ENCODE assay signal across 11 mouse cellular contexts in the genomic region with DNA sequence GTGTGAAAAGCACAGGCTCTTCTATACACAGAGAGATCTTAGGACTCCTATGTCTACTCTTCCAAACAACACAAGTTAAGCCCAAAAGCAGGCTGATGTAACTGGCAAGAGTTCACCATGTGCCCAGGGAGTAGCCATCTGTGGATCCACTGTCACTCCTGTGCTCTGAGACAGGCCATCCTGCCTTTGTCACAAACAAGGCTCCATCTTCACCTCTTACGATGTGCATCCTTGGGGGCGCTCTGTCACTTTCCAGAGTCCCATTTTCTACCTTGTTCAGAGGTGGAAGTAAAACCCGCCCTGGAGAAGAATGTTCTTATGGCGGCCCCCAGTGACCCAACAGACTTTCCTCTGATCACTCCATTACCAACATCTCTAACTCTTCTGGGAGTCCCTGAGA. TPM values are rescaled to one million over a fixed set of nuclear protein-coding genes. Genes with fewer than 3 reads are reported as not detected.
DNase-seq lines count a peak whose midpoint lies in the region; ATAC-seq and TF ChIP-seq lines count a peak whose summit lies in the region.
"Had no signal": no experiment of that assay in that cellular context is flagged by ENCODE, and none has a peak within 500 bp of the region (broad histone marks: within the 10 kb centered on the region; RNA-seq: fewer than 3 reads in every experiment).

No protein-coding gene starts in this region.

- peak overlapping the region; percentile 81 for H3K4me2 ChIP-seq in hindbrain, embryonic 13.5 days
- H3K4me2 ChIP-seq in liver, postnatal 0 days (ENCODE audit: low read depth, low read length), result peak overlapping the region; percentile 78; the same call in 1 of the 2 replicates

- peak overlapping the region; percentile 72 for H3K4me3 ChIP-seq in G1E (ENCODE audit: low read depth, low read length)
- H3K4me3 ChIP-seq in hindbrain, embryonic 13.5 days, result peak overlapping the region; percentile 50
- no peak overlapping the region for H3K4me3 ChIP-seq in liver, postnatal 0 days (ENCODE audit: low read depth, low read length)

- WGBS in hindbrain, embryonic 13.5 days, result under 1% methylated on average over 4 of the region's 4 CpGs
- WGBS in liver, postnatal 0 days (ENCODE audit: insufficient replicate concordance), result 4% methylated on average over 4 of the region's 4 CpGs

- peaks cover 66% of the 10 kb centered on the region for H3K4me1 ChIP-seq in G1E (ENCODE audit: insufficient read depth, low read depth, low read length)
- H3K4me1 ChIP-seq in hindbrain, embryonic 13.5 days (replicated peaks), result peaks cover 39% of the 10 kb centered on the region
- H3K4me1 ChIP-seq in liver, postnatal 0 days (ENCODE audit: insufficient read depth), result peaks cover 10% of the 10 kb centered on the region

- no peak for TF ChIP-seq EP300 in liver, postnatal 0 days (IDR thresholded peaks at IDR 0.05; ENCODE audit: low read depth)

- no peak for ATAC-seq in G1E (ENCODE audit: extremely low read depth, insufficient number of reproducible peaks, low FRiP score, poor library complexity, severe bottlenecking)
- 0 out of 2 replicates have a peak, but pooled peaks have one; percentile 29 for ATAC-seq in hindbrain, embryonic 13.5 days (ENCODE audit: low FRiP score)
- ATAC-seq in liver, postnatal 0 days, result no peak

- no peak for TF ChIP-seq CTCF in G1E (IDR thresholded peaks at IDR 0.05; ENCODE audit: low read depth, low read length)
- no peak for TF ChIP-seq CTCF in brain, embryonic 14.5 days (IDR thresholded peaks at IDR 0.05; ENCODE audit: borderline replicate concordance, extremely low read depth, insufficient read depth, insufficient read length)
- no peak for TF ChIP-seq CTCF in liver, postnatal 0 days (IDR thresholded peaks at IDR 0.05; ENCODE audit: low read depth)

- H3K27me3 ChIP-seq in G1E (ENCODE audit: insufficient read depth, low read length), result no peaks in the 10 kb centered on the region
- H3K27me3 ChIP-seq in hindbrain, embryonic 13.5 days, result peaks cover 67% of the 10 kb centered on the region
- peaks cover 57% of the 10 kb centered on the region for H3K27me3 ChIP-seq in liver, postnatal 0 days (ENCODE audit: insufficient read depth, low read length)

- no peak for DNase-seq in G1E (ENCODE audit: low spot score)
- DNase-seq in brain, embryonic 14.5 days (ENCODE audit: low read depth), result peak; percentile 57
- no peak for DNase-seq in liver, postnatal 0 days
- no peak for DNase-seq in spleen, postnatal 36 days (ENCODE audit: low spot score in 2 of 2)
- DNase-seq in adrenal gland, adult 2 months, result no peak
- no peak for DNase-seq in adrenal gland, postnatal 36 days
- DNase-seq in lung, postnatal 36 days, result no peak
- DNase-seq: spleen, adult 18-20 months had no signal

- peaks cover 50% of the 10 kb centered on the region for H3K36me3 ChIP-seq in G1E (replicated peaks)
- H3K36me3 ChIP-seq in hindbrain, embryonic 13.5 days, result no peaks in the 10 kb centered on the region
- no peaks in the 10 kb centered on the region for H3K36me3 ChIP-seq in liver, postnatal 0 days (replicated peaks; ENCODE audit: insufficient read depth, low read length)

- TF ChIP-seq POLR2A in brain, embryonic 14.5 days (IDR thresholded peaks at IDR 0.05; ENCODE audit: borderline replicate concordance, extremely low read depth, insufficient read depth, insufficient read length, poor library complexity, severe bottlenecking), result no peak

- peak overlapping the region; percentile 44 for H3K27ac ChIP-seq in hindbrain, embryonic 13.5 days
- no peak overlapping the region for H3K27ac ChIP-seq in liver, postnatal 0 days (ENCODE audit: low read depth)

- no peaks in the 10 kb centered on the region; the same call in 1 of the 2 replicates for H3K9me3 ChIP-seq in G1E (replicated peaks)
- no peaks in the 10 kb centered on the region for H3K9me3 ChIP-seq in hindbrain, embryonic 13.5 days
- no peaks in the 10 kb centered on the region for H3K9me3 ChIP-seq in liver, postnatal 0 days (ENCODE audit: low read length)

- H3K9ac ChIP-seq in hindbrain, embryonic 13.5 days, result 0 out of 2 replicates have a peak overlapping the region, but pooled peaks have one; percentile 72
- no peak overlapping the region for H3K9ac ChIP-seq in liver, postnatal 0 days (replicated peaks)

RNA-seq across cellular contexts. Expression of gene Fgf15, which starts 1.6 kb away (rescaled TPM):
- total RNA-seq in G1E (2014; fragmentation: Nextera tagmentation), result 121 and 129 TPM in 2 replicates
- 34.6 and 38.9 TPM in 2 replicates for total RNA-seq in G1E (2017)
- polyA plus RNA-seq in G1E (2012), result 39.2 and 48.5 TPM in 2 replicates
- 24.6 and 28.4 TPM in 2 replicates for polyA plus RNA-seq in brain, embryonic 14.5 days (2012; rRNA removed)
- polyA plus RNA-seq in hindbrain, embryonic 13.5 days (2015; fragmentation: Nextera tagmentation; extraction: Ambion mirVana), result 40.1 and 66.5 TPM in 2 replicates
- polyA plus RNA-seq in liver, postnatal 0 days (2015; fragmentation: Nextera tagmentation; extraction: Ambion mirVana), result not detected in 2 replicates
- total RNA-seq in adrenal gland, adult 2 months (2021), result under 1 TPM in 1 of 2 experiments, not detected in 1; 0.14 TPM
- 0.07 TPM in 1 of 2 replicates, not detected in the other for polyA plus RNA-seq in adrenal gland, adult 2 months (2012; rRNA removed)
- not detected for total RNA-seq in adrenal gland, postnatal 36 days (2021)
- total RNA-seq: heart, postnatal 14 days; left cerebral cortex, postnatal 14 days had no signal

RNA-seq across cellular contexts. Expression of gene LTO1, which starts 20.2 kb away (rescaled TPM):
- total RNA-seq in G1E (2014; fragmentation: Nextera tagmentation) (13.7 and 15.2 TPM in 2 replicates), G1E (2017) (26.8 and 34.0 TPM in 2 replicates)
- polyA plus RNA-seq in G1E (2012), result 27.9 TPM in 2 replicates
- 40.7 and 42.2 TPM in 2 replicates for polyA plus RNA-seq in brain, embryonic 14.5 days (2012; rRNA removed)
- 33.8 and 38.4 TPM in 2 replicates for polyA plus RNA-seq in hindbrain, embryonic 13.5 days (2015; fragmentation: Nextera tagmentation; extraction: Ambion mirVana)
- polyA plus RNA-seq in liver, postnatal 0 days (2015; fragmentation: Nextera tagmentation; extraction: Ambion mirVana), result 6.3 and 7.0 TPM in 2 replicates
- 10 to 100 TPM; 20.5 to 27.0 TPM for total RNA-seq in adrenal gland, adult 2 months (2021)
- 7.8 and 9.5 TPM in 2 replicates for polyA plus RNA-seq in adrenal gland, adult 2 months (2012; rRNA removed)
- 10 to 100 TPM; 20.5 to 24.1 TPM for total RNA-seq in adrenal gland, postnatal 36 days (2021)

RNA-seq across cellular contexts. Expression of gene Ccnd1, which starts 45.0 kb away (rescaled TPM):
- not detected in 2 replicates for total RNA-seq in G1E (2014; fragmentation: Nextera tagmentation)
- total RNA-seq in G1E (2017), result 0.22 TPM in 1 of 2 replicates, not detected in the other
- not detected in 2 replicates for polyA plus RNA-seq in G1E (2012)
- 46.2 and 55.4 TPM in 2 replicates for polyA plus RNA-seq in brain, embryonic 14.5 days (2012; rRNA removed)
- 51.2 and 54.9 TPM in 2 replicates for polyA plus RNA-seq in hindbrain, embryonic 13.5 days (2015; fragmentation: Nextera tagmentation; extraction: Ambion mirVana)
- 10.1 TPM in 2 replicates for polyA plus RNA-seq in liver, postnatal 0 days (2015; fragmentation: Nextera tagmentation; extraction: Ambion mirVana)
- 100 to 1,000 TPM; 105 to 244 TPM for total RNA-seq in adrenal gland, adult 2 months (2021)
- 115 and 133 TPM in 2 replicates for polyA plus RNA-seq in adrenal gland, adult 2 months (2012; rRNA removed)
- 100 to 1,000 TPM; 121 to 178 TPM for total RNA-seq in adrenal gland, postnatal 36 days (2021)

RNA-seq across cellular contexts. Expression of gene Fgf4, which starts 47.5 kb away (rescaled TPM):
- not detected in 2 replicates for total RNA-seq in G1E (2014; fragmentation: Nextera tagmentation)
- total RNA-seq in G1E (2017), result not detected in 2 replicates
- not detected in 2 replicates for polyA plus RNA-seq in G1E (2012)
- not detected in 2 replicates for polyA plus RNA-seq in brain, embryonic 14.5 days (2012; rRNA removed)
- not detected in 2 replicates for polyA plus RNA-seq in hindbrain, embryonic 13.5 days (2015; fragmentation: Nextera tagmentation; extraction: Ambion mirVana)
- polyA plus RNA-seq in liver, postnatal 0 days (2015; fragmentation: Nextera tagmentation; extraction: Ambion mirVana), result not detected in 2 replicates
- total RNA-seq in adrenal gland, adult 2 months (2021), result not detected
- not detected in 2 replicates for polyA plus RNA-seq in adrenal gland, adult 2 months (2012; rRNA removed)
- total RNA-seq in adrenal gland, postnatal 36 days (2021), result not detected
- total RNA-seq: heart, postnatal 14 days; left cerebral cortex, postnatal 14 days had no signal

RNA-seq across cellular contexts. Expression of gene Fgf3, which starts 56.8 kb away (rescaled TPM):
- 0.68 and 2.5 TPM in 2 replicates for total RNA-seq in G1E (2014; fragmentation: Nextera tagmentation)
- 6.2 and 10.3 TPM in 2 replicates for total RNA-seq in G1E (2017)
- polyA plus RNA-seq in G1E (2012), result 14.1 and 14.8 TPM in 2 replicates
- 8.6 and 15.4 TPM in 2 replicates for polyA plus RNA-seq in brain, embryonic 14.5 days (2012; rRNA removed)
- polyA plus RNA-seq in hindbrain, embryonic 13.5 days (2015; fragmentation: Nextera tagmentation; extraction: Ambion mirVana), result 13.6 and 30.2 TPM in 2 replicates
- polyA plus RNA-seq in liver, postnatal 0 days (2015; fragmentation: Nextera tagmentation; extraction: Ambion mirVana), result not detected in 2 replicates
- under 1 TPM; 0.81 to 0.93 TPM for total RNA-seq in adrenal gland, adult 2 months (2021)
- polyA plus RNA-seq in adrenal gland, adult 2 months (2012; rRNA removed), result 3.5 and 4.9 TPM in 2 replicates
- total RNA-seq in adrenal gland, postnatal 36 days (2021), result under 1 TPM; 0.30 to 0.89 TPM
- total RNA-seq: heart, postnatal 14 days had no signal

Comparison
In these comparisons a context has a peak if more than half of its experiments do, and no peak if none do; other contexts are left out.
1. RNA of gene Fgf15, which starts 1.6 kb away (polyA plus RNA-seq): 40.1 to 66.5 TPM in hindbrain, embryonic 13.5 days, 39.2 to 48.5 TPM in G1E and 24.6 to 28.4 TPM in brain, embryonic 14.5 days; 0.07 TPM in adrenal gland, adult 2 months and not detected in liver, postnatal 0 days; every median in the first group is over 10 times any median in the second.
2. RNA of gene Ccnd1, which starts 45.0 kb away (polyA plus RNA-seq): 115 to 133 TPM in adrenal gland, adult 2 months, 46.2 to 55.4 TPM in brain, embryonic 14.5 days, 51.2 to 54.9 TPM in hindbrain, embryonic 13.5 days and 10.1 TPM in liver, postnatal 0 days; not detected in G1E; every median in the first group is over 10 times any median in the second.